Mouse (Mus musculus) myocyte (in vitro differentiated cells): ENCODE data around the gene Snu13.

Experiments used
- MYOG ChIP-seq, 3 experiments: IDR thresholded peaks; one replicate each; pipeline ENCODE4 v1.6.1; 2011; ENCODE audit warnings: control low read depth in 2 of 3, low read depth in 2 of 3, mild to moderate bottlenecking in 2 of 3; ENCODE audit not compliant: insufficient read length in 2 of 3, control insufficient read depth in 1 of 3, insufficient read depth in 1 of 3
- POLR2A ChIP-seq: IDR thresholded peaks from one replicate; pipeline ENCODE4 v1.6.1; 2011; ENCODE audit warnings: low read depth, mild to moderate bottlenecking, control low read depth, moderate library complexity; ENCODE audit not compliant: insufficient read length
- TCF12 ChIP-seq: IDR thresholded peaks from one replicate; pipeline ENCODE4 v1.6.1; 2011; ENCODE audit warnings: mild to moderate bottlenecking, control low read depth; ENCODE audit not compliant: poor library complexity, insufficient read depth, severe bottlenecking
- USF1 ChIP-seq: IDR thresholded peaks from one replicate; pipeline ENCODE4 v1.6.1; 2011; ENCODE audit warnings: low read depth, mild to moderate bottlenecking, control low read depth, moderate library complexity

DNA sequence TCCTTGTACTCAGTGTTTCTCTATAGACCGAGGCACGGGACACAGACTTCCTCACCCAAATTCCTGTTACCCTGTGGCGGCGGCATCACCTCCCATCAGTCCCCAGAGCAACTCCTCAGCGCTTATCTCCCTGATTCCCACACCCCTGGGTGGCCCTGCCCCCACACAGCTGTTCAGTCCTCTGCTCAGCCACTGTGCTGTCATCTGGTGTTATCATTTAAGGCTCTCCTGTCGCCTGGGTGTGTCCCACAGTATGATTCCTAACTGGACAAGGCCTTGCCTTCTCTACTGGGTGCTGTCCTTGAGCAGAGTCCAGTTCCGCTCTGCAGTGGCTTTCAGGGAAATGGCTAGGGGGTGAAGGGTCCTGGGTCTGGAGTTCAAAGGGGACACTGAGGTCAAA is 56.8 kb downstream of the Snu13 start:
- TF ChIP-seq POLR2A = no peak
- TF ChIP-seq TCF12 = peak; percentile 80
- TF ChIP-seq MYOG (IDR thresholded peaks at IDR 0.05; ENCODE audit: control insufficient read depth in 1 of 3, insufficient read depth in 1 of 3, insufficient read length in 2 of 3, low read depth in 2 of 3) = peak; percentile 89 to 98 (median 92)
- no peak for TF ChIP-seq USF1
